Comparison of ENCODE assay signal across 9 mouse cellular contexts in the genomic region with DNA sequence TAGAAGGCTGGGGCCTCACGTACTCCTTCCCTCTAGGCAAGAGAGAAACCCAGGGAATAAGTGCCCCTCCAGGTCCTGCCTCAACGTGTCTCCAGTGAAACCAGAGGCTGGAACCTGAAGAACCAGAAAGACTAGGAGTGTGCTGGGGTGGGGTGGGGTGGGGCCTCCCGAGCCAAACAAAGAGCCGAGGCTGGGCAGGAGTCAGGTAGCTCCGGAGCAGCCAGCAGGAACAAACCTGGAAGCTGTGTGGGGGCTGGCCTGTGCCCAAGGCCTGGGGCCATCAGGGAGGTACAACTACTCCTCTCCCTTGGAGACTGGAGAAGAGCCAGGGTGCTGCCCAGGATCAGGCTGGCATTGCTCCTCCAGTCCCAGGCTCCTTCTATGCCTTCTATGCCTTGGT. TPM values are rescaled to one million over a fixed set of nuclear protein-coding genes. Genes with fewer than 3 reads are reported as not detected.
DNase-seq lines count a peak whose midpoint lies in the region; ATAC-seq lines count a peak whose summit lies in the region.
"Had no signal": no experiment of that assay in that cellular context is flagged by ENCODE, and none has a peak within 500 bp of the region (broad histone marks: within the 10 kb centered on the region; RNA-seq: fewer than 3 reads in every experiment).

No protein-coding gene starts in this region.

- intact Hi-C loops in heart, postnatal 10 days (cut with DNase I), result loop anchor here (2.0 kb wide), 1 partner anchor 55 kb away; no protein-coding TSS in a partner anchor

- no peak overlapping the region for H3K9ac ChIP-seq in limb, embryonic 12.5 days (replicated peaks)

- H3K27ac ChIP-seq in limb, embryonic 12.5 days, result peak overlapping the region; percentile 31; the same call in 1 of the 2 replicates

- peak; percentile 36 for DNase-seq in cerebellum, adult 11 months
- peak; percentile 45 to 62 for DNase-seq in cerebellum, adult 18-20 months
- peak; percentile 65 to 79 for DNase-seq in heart, postnatal 10 days
- DNase-seq in urinary bladder, adult 2 months (ENCODE audit: low spot score), result peak; percentile 56
- DNase-seq in thymus, postnatal 10 days (ENCODE audit: low spot score in 2 of 2), result no peak
- DNase-seq in gastrocnemius, adult 18-20 months (ENCODE audit: low spot score), result no peak

- H3K36me3 ChIP-seq in limb, embryonic 12.5 days, result peaks cover 91% of the 10 kb centered on the region

- H3K4me2 ChIP-seq in limb, embryonic 12.5 days, result no peak overlapping the region

- ATAC-seq in cerebellum, adult (ENCODE audit: insufficient number of reproducible peaks, low FRiP score, low TSS enrichment), result no peak
- no peak for ATAC-seq in limb, embryonic 12.5 days (ENCODE audit: insufficient number of reproducible peaks, insufficient read depth, low FRiP score, low TSS enrichment, low read depth)

- H3K4me3 ChIP-seq in limb, embryonic 12.5 days (replicated peaks), result no peak overlapping the region
- H3K4me3 ChIP-seq: megakaryocyte, embryonic 14.5 days had no signal

- H3K9me3 ChIP-seq in limb, embryonic 12.5 days, result 0 out of 2 replicates have a peak, but pooled peaks cover 3% of the 10 kb centered on the region

- no peaks in the 10 kb centered on the region for H3K27me3 ChIP-seq in limb, embryonic 12.5 days

- WGBS in limb, embryonic 12.5 days, result 67% methylated on average over 5 of the region's 5 CpGs

- H3K4me1 ChIP-seq in limb, embryonic 12.5 days (replicated peaks), result peaks cover 55% of the 10 kb centered on the region

RNA-seq across cellular contexts. Expression of gene Ptprf, which starts 18.9 kb away (rescaled TPM):
- total RNA-seq in heart, postnatal 10 days (2021), result 10 to 100 TPM; 22.6 to 29.3 TPM
- polyA plus RNA-seq in limb, embryonic 12.5 days (2016; fragmentation: Nextera tagmentation; extraction: Ambion mirVana), result 69.6 and 72.2 TPM in 2 replicates
- polyA plus RNA-seq in urinary bladder, adult 2 months (2012; rRNA removed), result 67.7 and 98.4 TPM in 2 replicates
- total RNA-seq in gastrocnemius, adult 18-20 months (2021), result 1 to 10 TPM; 2.0 to 2.2 TPM

Comparison
In these comparisons a context has a peak if more than half of its experiments do, and no peak if none do; other contexts are left out.
1. DNase-seq: peak in cerebellum, adult 11 months (single experiment), cerebellum, adult 18-20 months (2 of 2), heart, postnatal 10 days (2 of 2) and urinary bladder, adult 2 months (single experiment); none in thymus, postnatal 10 days (0 of 2) and gastrocnemius, adult 18-20 months (single experiment).
2. RNA of gene Ptprf, which starts 18.9 kb away (total RNA-seq): 22.6 to 29.3 TPM in heart, postnatal 10 days; 2.0 to 2.2 TPM in gastrocnemius, adult 18-20 months; every median in the first group is over 4 times any median in the second.